Mouse (Mus musculus) neural tube, embryonic 15.5 days (tissue): ENCODE results near the gene Zw10. TPM values are rescaled to one million over a fixed set of nuclear protein-coding genes. Genes with fewer than 3 reads are reported as not detected.

Source experiments
- ATAC-seq: fragments of 200-750 bp; cut with Nextera tagmentation; 2 replicates; pipeline ENCODE4 v1.8.0; 2017; ENCODE audit warnings: mild to moderate bottlenecking, moderate TSS enrichment, moderate library complexity; ENCODE audit not compliant: low FRiP score
- H3K27ac ChIP-seq: fragments of 300-500 bp; sonication (generic); replicated peaks from 2 replicates; pipeline ENCODE4 v1.5.1; 2015; ENCODE audit warnings: mild to moderate bottlenecking, inconsistent platforms
- H3K27me3 ChIP-seq: fragments of 300-500 bp; sonication (generic); replicated peaks from 2 replicates; pipeline ENCODE4 v1.6.1; 2015; ENCODE audit warnings: inconsistent platforms
- H3K36me3 ChIP-seq: fragments of 300-500 bp; sonication (generic); 2 replicates; pipeline ENCODE4 v1.6.1; 2015; ENCODE audit warnings: inconsistent platforms
- H3K4me1 ChIP-seq: fragments of 300-500 bp; sonication (generic); 2 replicates; pipeline ENCODE4 v1.6.1; 2015; ENCODE audit warnings: inconsistent platforms
- H3K4me2 ChIP-seq: fragments of 300-500 bp; sonication (generic); 2 replicates; pipeline ENCODE4 v1.6.1; 2015; ENCODE audit warnings: inconsistent platforms, mild to moderate bottlenecking, moderate library complexity
- H3K4me3 ChIP-seq: fragments of 300-500 bp; sonication (generic); replicated peaks from 2 replicates; pipeline ENCODE4 v1.5.1; 2015; ENCODE audit warnings: mild to moderate bottlenecking, inconsistent platforms
- H3K9ac ChIP-seq: fragments of 300-500 bp; sonication (generic); replicated peaks from 2 replicates; pipeline ENCODE4 v1.6.1; 2015; ENCODE audit warnings: mild to moderate bottlenecking, inconsistent platforms
- H3K9me3 ChIP-seq: fragments of 300-500 bp; sonication (generic); replicated peaks from 2 replicates; pipeline ENCODE4 v1.6.1; 2016; ENCODE audit warnings: inconsistent platforms
- WGBS: fragments of 180-500 bp; shearing (Covaris S2); methylation state at CpG from one replicate; pipeline ENCODE4 v1.1.7; 2015; ENCODE audit warnings: mixed read lengths; 5-methylcytosine and 5-hydroxymethylcytosine counted together
- polyA plus RNA-seq: library from polyadenylated mRNA; unstranded; fragments of >200 nt; fragmentation: Nextera tagmentation; extraction: Ambion mirVana; gene quantifications from 2 replicates; pipeline ENCODE4 v1.2.1, GENCODE M21; 2015

The Zw10 gene
- 23.0 and 26.6 TPM in 2 replicates for polyA plus RNA-seq

GRCm38 (mm10) chr9:49055333-49056205, at the start of gene Zw10:
Gene Zw10 (plus strand): TSS chr9:49055613.
- Histone ChIP-seq H3K4me1 (peaks cover 10% of the 10 kb centered on the region), H3K27ac (peak within 1 kb of the TSS; percentile 76), H3K4me3 (peak within 1 kb of the TSS; percentile 94), H3K9me3 (no peaks in the 10 kb centered on the region), H3K36me3 (peaks cover 7% of the 10 kb centered on the region), H3K27me3 (no peaks in the 10 kb centered on the region), H3K9ac (peak within 1 kb of the TSS; percentile 85), H3K4me2 (peak within 1 kb of the TSS; percentile 76)
- ATAC-seq, result peak; percentile 99
- under 1% methylated on average over 53 of the region's 53 CpGs for whole genome bisulfite sequencing

- Histone ChIP-seq H3K27me3 (no peaks in the 10 kb centered on the region), H3K9ac (no peak overlapping the region), H3K27ac (no peak overlapping the region), H3K9me3 (no peaks in the 10 kb centered on the region), H3K36me3 (peaks cover 45% of the 10 kb centered on the region), H3K4me1 (no peaks in the 10 kb centered on the region), H3K4me2 (no peak overlapping the region), H3K4me3 (no peak overlapping the region)
- 69% methylated on average over 7 of the region's 7 CpGs for WGBS
- ATAC-seq, result no peak
These were observed 39.6 kb upstream of the Zw10 start for GRCm38 (mm10) chr9:49015824-49016223.

- Histone ChIP-seq H3K4me2 (no peak overlapping the region), H3K4me1 (0 out of 2 replicates have a peak, but pooled peaks cover 3% of the 10 kb centered on the region), H3K9me3 (no peaks in the 10 kb centered on the region), H3K27ac (no peak overlapping the region), H3K27me3 (no peaks in the 10 kb centered on the region), H3K36me3 (peaks cover 28% of the 10 kb centered on the region), H3K4me3 (no peak overlapping the region), H3K9ac (no peak overlapping the region)
- ATAC-seq, result no peak
- WGBS, result 91% methylated on average over 5 of the region's 5 CpGs
These were observed 34.1 kb upstream of the Zw10 start for GRCm38 (mm10) chr9:49021289-49021688.

DNA sequence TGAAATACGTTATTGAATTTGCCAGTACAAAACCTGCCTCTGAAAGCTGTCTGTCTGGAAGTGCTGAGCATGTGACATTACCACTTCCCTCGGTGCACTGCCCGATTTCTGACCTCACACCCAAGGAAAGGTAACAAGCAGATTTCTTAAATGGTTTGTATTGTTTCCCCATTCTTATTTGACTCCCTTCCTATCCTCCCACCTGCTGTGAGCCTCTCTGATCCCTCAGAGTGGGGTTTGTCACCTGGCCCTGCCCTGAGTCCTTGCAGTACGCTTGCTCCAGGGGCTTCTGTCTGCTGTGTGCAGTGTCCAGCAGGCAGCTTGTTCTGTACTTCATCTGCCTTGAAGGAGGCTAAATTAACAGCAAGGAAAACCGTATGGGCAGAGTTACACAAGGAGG, 31.5 kb upstream of the Zw10 start:
- Histone ChIP-seq H3K27ac (no peak overlapping the region), H3K4me3 (no peak overlapping the region), H3K4me2 (no peak overlapping the region), H3K4me1 (0 out of 2 replicates have a peak, but pooled peaks cover 3% of the 10 kb centered on the region), H3K9ac (no peak overlapping the region), H3K36me3 (peaks cover 38% of the 10 kb centered on the region), H3K9me3 (no peaks in the 10 kb centered on the region), H3K27me3 (no peaks in the 10 kb centered on the region)
- WGBS, result 80% methylated on average over 5 of the region's 5 CpGs
- ATAC-seq, result no peak

- H3K4me3 ChIP-seq, result no peak overlapping the region
- no peak for ATAC-seq
- no peak overlapping the region for H3K27ac ChIP-seq
- H3K9ac ChIP-seq, result no peak overlapping the region
- H3K4me2 ChIP-seq, result no peak overlapping the region
- H3K27me3 ChIP-seq, result no peaks in the 10 kb centered on the region
- 0 out of 2 replicates have a peak, but pooled peaks cover 3% of the 10 kb centered on the region for H3K4me1 ChIP-seq
- peaks cover 43% of the 10 kb centered on the region for H3K36me3 ChIP-seq
- H3K9me3 ChIP-seq, result no peaks in the 10 kb centered on the region
- WGBS, result 47% methylated on average over 2 of the region's 2 CpGs
These were observed 30.9 kb upstream of the Zw10 start for GRCm38 (mm10) chr9:49024529-49024928.

GRCm38 (mm10) chr9:49034764-49035163, 20.6 kb upstream of the Zw10 start:
- Histone ChIP-seq H3K4me2 (no peak overlapping the region), H3K27me3 (no peaks in the 10 kb centered on the region), H3K36me3 (peaks cover 61% of the 10 kb centered on the region), H3K4me1 (no peaks in the 10 kb centered on the region), H3K9me3 (no peaks in the 10 kb centered on the region), H3K9ac (no peak overlapping the region), H3K27ac (no peak overlapping the region), H3K4me3 (no peak overlapping the region)
- 92% methylated on average over 4 of the region's 4 CpGs for WGBS
- ATAC-seq, result no peak

GRCm38 (mm10) chr9:49050901-49051300, 4.5 kb upstream of the Zw10 start:
- H3K27me3 ChIP-seq, result no peaks in the 10 kb centered on the region
- 82% methylated on average over 5 of the region's 5 CpGs for WGBS
- H3K4me2 ChIP-seq, result no peak overlapping the region

GRCm38 (mm10) chr9:49051349-49051748, 4.1 kb upstream of the Zw10 start:
- Histone ChIP-seq H3K4me3 (no peak overlapping the region), H3K4me1 (peaks cover 4% of the 10 kb centered on the region), H3K27ac (no peak overlapping the region), H3K9ac (no peak overlapping the region), H3K9me3 (no peaks in the 10 kb centered on the region), H3K36me3 (no peaks in the 10 kb centered on the region), H3K27me3 (no peaks in the 10 kb centered on the region), H3K4me2 (no peak overlapping the region)
- ATAC-seq, result no peak
- 14% methylated on average over 5 of the region's 5 CpGs for WGBS

More at GRCm38 (mm10) chr9:49050901-49051300, 4.5 kb upstream of the Zw10 start:
- H3K9ac ChIP-seq, result no peak overlapping the region
- no peak overlapping the region for H3K27ac ChIP-seq
- no peaks in the 10 kb centered on the region for H3K9me3 ChIP-seq
- H3K36me3 ChIP-seq, result no peaks in the 10 kb centered on the region
- no peak for ATAC-seq
- no peak overlapping the region for H3K4me3 ChIP-seq
- H3K4me1 ChIP-seq, result no peaks in the 10 kb centered on the region; the same call in 1 of the 2 replicates

- Histone ChIP-seq H3K4me3 (no peak overlapping the region), H3K27me3 (no peaks in the 10 kb centered on the region), H3K9me3 (no peaks in the 10 kb centered on the region), H3K4me1 (peaks cover 10% of the 10 kb centered on the region), H3K4me2 (no peak overlapping the region), H3K36me3 (no peaks in the 10 kb centered on the region), H3K27ac (no peak overlapping the region), H3K9ac (no peak overlapping the region)
- WGBS, result 80% methylated on average over 3 of the region's 3 CpGs
- no peak for ATAC-seq
These were observed 1.4 kb upstream of the Zw10 start for GRCm38 (mm10) chr9:49054028-49054427.

- H3K9ac ChIP-seq, result no peak overlapping the region
- H3K4me1 ChIP-seq, result no peaks in the 10 kb centered on the region
- H3K36me3 ChIP-seq, result peaks cover 64% of the 10 kb centered on the region
- no peaks in the 10 kb centered on the region for H3K9me3 ChIP-seq
- no peak overlapping the region for H3K4me3 ChIP-seq
- H3K27me3 ChIP-seq, result no peaks in the 10 kb centered on the region
- WGBS, result 95% methylated on average over 3 of the region's 3 CpGs
- no peak for ATAC-seq
- H3K4me2 ChIP-seq, result no peak overlapping the region
- no peak overlapping the region for H3K27ac ChIP-seq
These were observed 21.4 kb downstream of the Zw10 start for GRCm38 (mm10) chr9:49076847-49077246.

DNA sequence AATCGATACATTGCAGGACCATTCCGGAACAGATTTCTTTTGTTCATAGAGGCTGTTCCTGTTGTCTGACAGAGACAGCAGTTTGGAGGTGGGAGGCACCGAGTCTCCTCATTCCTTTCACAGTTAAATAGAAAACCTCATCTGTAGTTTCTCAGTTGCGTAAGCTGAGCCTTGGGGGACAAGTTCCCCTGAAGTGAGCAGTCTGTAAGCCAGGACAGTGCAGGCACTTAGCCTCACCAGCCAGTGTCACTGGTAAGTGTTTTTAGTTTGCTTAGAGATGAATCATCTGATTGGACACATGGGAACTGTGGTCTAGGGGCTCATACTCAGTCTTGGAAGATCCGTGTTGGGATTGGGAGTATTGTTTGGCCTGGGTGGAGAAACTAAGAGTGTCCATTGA, 25.7 kb downstream of the Zw10 start, which contains the start of gene Tmprss5:
Gene Tmprss5, plus strand, starts transcription at position 154 of the 400 bp plus-strand sequence.
- no peak within 1 kb of the TSS for H3K4me2 ChIP-seq
- no peak within 1 kb of the TSS for H3K4me3 ChIP-seq
- no peak within 1 kb of the TSS for H3K27ac ChIP-seq
- peaks cover 30% of the 10 kb centered on the region for H3K36me3 ChIP-seq
- no peak within 1 kb of the TSS for H3K9ac ChIP-seq
- H3K27me3 ChIP-seq, result no peaks in the 10 kb centered on the region
- no peaks in the 10 kb centered on the region for H3K9me3 ChIP-seq
- no peak for ATAC-seq
- no peaks in the 10 kb centered on the region for H3K4me1 ChIP-seq
- 51% methylated on average over 5 of the region's 5 CpGs for WGBS

- Histone ChIP-seq H3K9me3 (no peaks in the 10 kb centered on the region), H3K36me3 (peaks cover 27% of the 10 kb centered on the region), H3K9ac (no peak overlapping the region), H3K27me3 (no peaks in the 10 kb centered on the region), H3K4me2 (no peak overlapping the region), H3K27ac (no peak overlapping the region), H3K4me1 (no peaks in the 10 kb centered on the region), H3K4me3 (no peak overlapping the region)
- 0 out of 2 replicates have a peak, but pooled peaks have one; percentile 38 for ATAC-seq
- WGBS, result 10% methylated on average over 4 of the region's 4 CpGs
These were observed 26.1 kb downstream of the Zw10 start for GRCm38 (mm10) chr9:49081561-49081960.
